ENCODE assay signal across 29 mouse cellular contexts in the genomic region with DNA sequence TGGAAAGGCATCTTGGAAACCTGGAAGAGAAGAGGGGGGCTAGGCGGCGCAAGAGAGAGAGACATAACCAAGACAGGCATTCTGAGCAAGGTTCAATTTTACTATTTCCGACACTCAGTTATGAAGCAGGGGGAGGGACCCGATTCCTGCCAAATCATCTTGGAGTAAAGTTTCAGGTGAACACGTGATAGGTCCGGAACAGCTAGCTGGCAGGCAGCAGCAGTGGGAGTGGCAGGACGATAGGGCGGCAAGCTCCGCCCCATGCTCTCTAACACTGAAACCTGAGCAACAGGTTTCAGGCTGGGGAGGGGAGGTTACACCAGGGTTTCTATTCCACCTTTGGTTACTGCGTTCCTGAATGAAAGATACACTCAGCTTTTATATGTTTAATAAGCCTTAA. TPM values are rescaled to one million over a fixed set of nuclear protein-coding genes. Genes with fewer than 3 reads are reported as not detected.
A peak's percentile ranks its signal among the peaks of the same experiment; 100 is the strongest.
DNase-seq lines count a peak whose midpoint lies in the region; ATAC-seq and TF ChIP-seq lines count a peak whose summit lies in the region.
"Had no signal": no experiment of that assay in that cellular context is flagged by ENCODE, and none has a peak within 500 bp of the region (broad histone marks: within the 10 kb centered on the region; RNA-seq: fewer than 3 reads in every experiment).

No protein-coding gene starts in this region.

- no peak overlapping the region for H3K4me3 ChIP-seq in intestine, postnatal 0 days (ENCODE audit: low read depth, low read length)
- no peak overlapping the region for H3K4me3 ChIP-seq in thymus, adult 2 months (ENCODE audit: control insufficient read depth, insufficient read depth, low read length)
- H3K4me3 ChIP-seq: embryonic facial prominence, embryonic 13.5 days; forebrain, embryonic 13.5 days; heart, embryonic 12.5 days; left cerebral cortex, adult 2 months; limb, embryonic 15.5 days; neural tube, embryonic 12.5 days had no signal

- H3K27me3 ChIP-seq in intestine, postnatal 0 days (replicated peaks; ENCODE audit: control insufficient read depth, insufficient read depth, low read length), result no peaks in the 10 kb centered on the region
- H3K27me3 ChIP-seq in thymus, adult 2 months (ENCODE audit: control insufficient read depth, insufficient read depth, low read length), result no peaks in the 10 kb centered on the region
- H3K27me3 ChIP-seq: embryonic facial prominence, embryonic 13.5 days; forebrain, embryonic 13.5 days; heart, embryonic 12.5 days; limb, embryonic 15.5 days; neural tube, embryonic 12.5 days had no signal

- peak; percentile 43; the same call in 1 of the 2 replicates for ATAC-seq in intestine, postnatal 0 days
- ATAC-seq: activated CD4-positive, CD25-positive, alpha-beta regulatory T cell, adult 4 months; forebrain, embryonic 13.5 days; hindbrain, postnatal 0 days; Patski had no signal

- H3K9ac ChIP-seq in intestine, postnatal 0 days (ENCODE audit: low read depth, low read length), result no peak overlapping the region
- H3K9ac ChIP-seq: embryonic facial prominence, embryonic 13.5 days; forebrain, embryonic 13.5 days; heart, embryonic 12.5 days; limb, embryonic 15.5 days; neural tube, embryonic 12.5 days had no signal

- no peak for TF ChIP-seq CTCF in intestine, postnatal 0 days (IDR thresholded peaks at IDR 0.05; ENCODE audit: low read depth)
- no peak for TF ChIP-seq CTCF in thymus, adult 2 months (IDR thresholded peaks at IDR 0.05; ENCODE audit: borderline replicate concordance, control insufficient read depth, extremely low read depth, insufficient read depth, low read length, poor library complexity)

- H3K36me3 ChIP-seq in intestine, postnatal 0 days (ENCODE audit: control insufficient read depth, insufficient read depth), result no peaks in the 10 kb centered on the region
- no peaks in the 10 kb centered on the region for H3K36me3 ChIP-seq in thymus, adult 2 months (ENCODE audit: control insufficient read depth, insufficient read depth, low read length)
- H3K36me3 ChIP-seq: embryonic facial prominence, embryonic 13.5 days; G1E; heart, embryonic 12.5 days; limb, embryonic 15.5 days; neural tube, embryonic 12.5 days had no signal

- WGBS in intestine, postnatal 0 days, result 41% methylated on average over 10 of the region's 10 CpGs
- WGBS in thymus, adult 2 months, result 66% methylated on average over 10 of the region's 10 CpGs

- H3K9me3 ChIP-seq in intestine, postnatal 0 days (ENCODE audit: control insufficient read depth), result no peaks in the 10 kb centered on the region
- H3K9me3 ChIP-seq: embryonic facial prominence, embryonic 13.5 days; forebrain, embryonic 13.5 days; G1E; heart, embryonic 12.5 days; limb, embryonic 15.5 days; neural tube, embryonic 12.5 days had no signal

- DNase-seq in heart, adult 11 months, result peak; percentile 77
- DNase-seq in heart, postnatal 10 days, result no peak
- DNase-seq in lung, postnatal 36 days, result peak; percentile 3
- DNase-seq in lung, postnatal 25 days (ENCODE audit: low spot score), result no peak
- DNase-seq in thymus, adult 2 months, result no peak
- DNase-seq in kidney, adult 18-20 months, result no peak
- DNase-seq: adrenal gland, adult 8-10 months; cerebellum, adult 11-12 months; cerebellum, postnatal 14 days; heart, postnatal 14 days; kidney, postnatal 25 days; left cerebral cortex, postnatal 4 days; midbrain, embryonic 14.5 days; retina, postnatal 1 day; right cerebral cortex, postnatal 25 days; thymus, postnatal 4 days had no signal

- no peak for TF ChIP-seq POLR2A in thymus, adult 2 months (IDR thresholded peaks at IDR 0.05; ENCODE audit: control insufficient read depth, extremely low read depth, insufficient read depth, low read length, poor library complexity)

- intact Hi-C loops in heart, postnatal 10 days (cut with DNase I), result no loop called here

- H3K27ac ChIP-seq in intestine, postnatal 0 days (ENCODE audit: low read depth, low read length), result no peak overlapping the region
- H3K27ac ChIP-seq in thymus, adult 2 months (ENCODE audit: control insufficient read depth, insufficient read depth, low read length), result no peak overlapping the region
- H3K27ac ChIP-seq: embryonic facial prominence, embryonic 13.5 days; forebrain, embryonic 13.5 days; hindbrain, postnatal 0 days; left cerebral cortex, adult 2 months; limb, embryonic 15.5 days; neural tube, embryonic 12.5 days had no signal

- H3K4me2 ChIP-seq in intestine, postnatal 0 days (replicated peaks; ENCODE audit: low read depth), result 0 out of 2 replicates have a peak overlapping the region, but pooled peaks have one; percentile 21
- H3K4me2 ChIP-seq: embryonic facial prominence, embryonic 13.5 days; forebrain, embryonic 13.5 days; heart, embryonic 12.5 days; limb, embryonic 15.5 days; neural tube, embryonic 12.5 days had no signal

- H3K4me1 ChIP-seq in intestine, postnatal 0 days (replicated peaks; ENCODE audit: control insufficient read depth, insufficient read depth, low read length), result no peaks in the 10 kb centered on the region
- no peaks in the 10 kb centered on the region for H3K4me1 ChIP-seq in thymus, adult 2 months (replicated peaks; ENCODE audit: control insufficient read depth, insufficient read depth, low read length)
- H3K4me1 ChIP-seq: embryonic facial prominence, embryonic 13.5 days; forebrain, embryonic 13.5 days; heart, embryonic 12.5 days; limb, embryonic 15.5 days; neural tube, embryonic 12.5 days had no signal

RNA-seq across cellular contexts. Expression of gene 4930578C19Rik, which starts 58.9 kb away (rescaled TPM):
- total RNA-seq in heart, postnatal 10 days (2021), result 1 to 10 TPM; 8.1 to 8.7 TPM
- polyA plus RNA-seq in intestine, postnatal 0 days (2015; fragmentation: Nextera tagmentation; extraction: Ambion mirVana), result 0.50 and 0.56 TPM in 2 replicates
- polyA plus RNA-seq in thymus, adult 2 months (2012; rRNA removed), result 1.1 and 1.2 TPM in 2 replicates
- total RNA-seq: G1E; megakaryocyte-erythroid progenitor cell, adult 5-6 weeks had no signal
- polyA plus RNA-seq: activated CD4-positive, CD25-positive, alpha-beta regulatory T cell, adult 4 months; G1E; heart, embryonic 12.5 days; liver, embryonic 16.5 days; Patski had no signal

Comparison
In these comparisons a context has a peak if more than half of its experiments do, and no peak if none do; other contexts are left out.
1. DNase-seq: peak in heart, adult 11 months (single experiment) and lung, postnatal 36 days (single experiment); none in heart, postnatal 10 days (0 of 2), lung, postnatal 25 days (single experiment), thymus, adult 2 months (single experiment) and kidney, adult 18-20 months (single experiment).